Mouse (Mus musculus): Measurements from ENCODE around the gene Nme4. TPM values are rescaled to one million over a fixed set of nuclear protein-coding genes. Genes with fewer than 3 reads are reported as not detected.
"Not testable (repeated sequence)": the region's sequence is repeated elsewhere in the genome, so short reads cannot be mapped to it uniquely, and the experiment has no call there.

Nme4 gene
- polyA plus RNA-seq, 1 experiment from 2014 or later = 137 TPM

DNA sequence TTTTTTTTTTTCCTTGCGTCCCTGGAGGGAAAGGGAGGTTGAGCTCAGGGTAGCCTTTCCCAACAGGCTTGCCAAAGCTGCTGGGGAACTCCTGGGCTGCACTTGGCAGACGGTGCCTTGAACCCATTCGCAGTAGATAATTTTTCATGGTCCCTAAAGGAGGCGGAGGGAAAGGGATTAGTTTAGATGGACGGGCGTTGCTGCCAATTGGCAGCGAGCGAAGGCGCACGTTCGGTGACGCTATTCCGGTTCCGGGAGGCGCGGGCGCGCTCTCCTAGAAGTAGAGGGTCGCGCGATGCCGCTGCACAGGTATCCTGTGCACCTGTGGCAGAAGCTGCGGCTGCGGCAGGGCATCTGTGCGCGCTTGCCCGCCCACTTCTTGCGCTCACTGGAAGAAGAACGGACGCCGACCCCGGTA is 27.9 kb upstream of the Nme4 start, which contains the start of gene Mrpl28:
Gene Mrpl28, plus strand, starts transcription at position 234 of the 418 bp plus-strand sequence.
- H3K4me1 ChIP-seq = peaks cover 27% of the 10 kb centered on the region
- no peaks in the 10 kb centered on the region for H3K9me3 ChIP-seq
- H3K27ac ChIP-seq = peak within 1 kb of the TSS; percentile 87
- peak; percentile 96 for DNase-seq (ENCODE audit: low spot score)
- peak within 1 kb of the TSS; percentile 94 for H3K4me3 ChIP-seq
- peaks cover 34% of the 10 kb centered on the region for H3K36me3 ChIP-seq
- peaks cover 21% of the 10 kb centered on the region for H3K27me3 ChIP-seq (ENCODE audit: insufficient read depth, poor library complexity, severe bottlenecking)
- under 1% methylated on average over 32 of the region's 32 CpGs for WGBS

DNA sequence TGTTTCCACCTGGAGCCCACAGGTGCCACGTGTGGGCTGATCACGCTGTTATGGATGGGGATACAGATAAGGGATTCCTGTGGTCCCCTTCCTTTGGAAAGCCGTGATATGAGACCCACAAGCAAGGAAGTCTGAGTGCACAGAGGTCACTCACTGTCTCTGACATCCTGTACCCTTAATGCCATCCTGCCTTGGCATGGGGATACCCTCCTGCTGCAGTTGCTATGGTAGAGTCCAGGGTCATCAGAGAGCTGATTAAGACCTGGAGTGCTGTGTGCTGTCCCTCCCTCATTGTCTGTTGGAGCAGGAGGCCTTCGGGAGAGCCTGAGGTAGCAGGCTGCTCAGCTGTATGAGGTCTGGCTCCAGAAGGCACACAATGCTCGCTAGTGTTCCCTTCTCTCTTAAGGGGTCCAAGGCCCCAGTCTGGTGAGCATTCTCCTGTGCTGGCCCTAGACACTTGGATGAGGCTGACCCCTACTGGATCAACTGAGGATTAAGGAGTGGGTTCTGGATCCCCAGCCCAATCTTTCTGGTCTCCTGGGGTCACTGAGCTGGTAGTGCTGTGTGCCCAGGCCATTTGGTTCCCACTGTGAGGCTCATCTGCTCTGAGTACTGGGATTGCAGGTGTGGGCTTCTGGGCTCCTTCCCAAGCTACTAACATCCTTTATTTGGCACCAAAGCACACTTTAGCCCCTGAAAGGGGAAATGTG is 27.2 kb upstream of the Nme4 start:
- peaks cover 27% of the 10 kb centered on the region for H3K4me1 ChIP-seq
- H3K27ac ChIP-seq = no peak overlapping the region
- H3K27me3 ChIP-seq (ENCODE audit: insufficient read depth, poor library complexity, severe bottlenecking) = peaks cover 27% of the 10 kb centered on the region
- no peak for DNase-seq (ENCODE audit: low spot score)
- H3K36me3 ChIP-seq = peaks cover 27% of the 10 kb centered on the region
- H3K4me3 ChIP-seq = peak overlapping the region; percentile 94; the same call in 1 of the 2 replicates
- WGBS = 53% methylated on average over 5 of the region's 5 CpGs
- H3K9me3 ChIP-seq = no peaks in the 10 kb centered on the region

DNA sequence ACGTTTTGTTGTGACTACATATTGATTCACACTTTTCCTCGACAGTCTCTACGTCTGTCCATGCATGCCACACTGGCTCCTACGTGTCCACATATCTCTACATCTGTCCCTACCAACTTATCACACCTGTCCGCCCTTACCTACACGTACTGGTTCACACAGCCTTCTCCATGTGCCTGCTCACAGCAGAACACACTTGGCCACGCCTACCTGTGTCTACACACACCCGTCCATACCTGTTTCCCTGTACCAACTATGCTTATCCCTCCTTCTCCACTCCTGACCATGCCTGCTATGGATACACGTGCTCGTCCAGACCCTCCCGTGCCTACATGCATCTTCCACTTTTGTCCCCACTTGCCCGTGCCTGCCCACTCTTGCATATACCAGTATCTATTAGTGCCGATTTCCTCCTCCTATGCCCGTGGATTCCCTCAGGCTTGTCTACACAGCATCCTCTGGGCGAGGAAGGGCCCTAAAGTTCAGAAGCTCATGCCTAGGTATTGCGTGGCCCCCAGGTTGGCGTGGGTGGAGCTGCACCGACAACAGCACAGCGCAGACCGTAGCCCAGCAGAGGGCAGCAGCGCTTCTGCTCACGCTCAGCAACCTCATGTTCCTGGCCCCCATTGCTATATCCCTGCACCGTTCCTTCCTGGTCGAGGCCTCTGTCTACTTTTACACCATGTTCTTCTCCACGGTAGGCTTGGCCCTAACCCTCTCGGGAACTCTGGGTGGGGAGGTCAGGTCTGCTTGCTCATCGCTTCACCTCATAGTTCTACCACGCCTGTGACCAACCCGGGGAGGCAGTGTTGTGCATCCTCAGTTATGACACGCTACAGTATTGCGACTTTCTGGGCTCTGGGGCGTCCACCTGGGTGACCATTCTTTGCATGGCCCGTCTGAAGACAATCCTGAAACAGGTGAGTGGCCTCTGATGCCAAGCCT is 24.6 kb upstream of the Nme4 start:
- peaks cover 21% of the 10 kb centered on the region for H3K4me1 ChIP-seq
- H3K36me3 ChIP-seq = peaks cover 2% of the 10 kb centered on the region
- WGBS = 47% methylated on average over 33 of the region's 33 CpGs
- H3K27ac ChIP-seq = no peak overlapping the region
- H3K4me3 ChIP-seq = no peak overlapping the region
- peaks cover 53% of the 10 kb centered on the region for H3K27me3 ChIP-seq (ENCODE audit: insufficient read depth, poor library complexity, severe bottlenecking)
- no peaks in the 10 kb centered on the region for H3K9me3 ChIP-seq
- DNase-seq (ENCODE audit: low spot score) = no peak

DNA sequence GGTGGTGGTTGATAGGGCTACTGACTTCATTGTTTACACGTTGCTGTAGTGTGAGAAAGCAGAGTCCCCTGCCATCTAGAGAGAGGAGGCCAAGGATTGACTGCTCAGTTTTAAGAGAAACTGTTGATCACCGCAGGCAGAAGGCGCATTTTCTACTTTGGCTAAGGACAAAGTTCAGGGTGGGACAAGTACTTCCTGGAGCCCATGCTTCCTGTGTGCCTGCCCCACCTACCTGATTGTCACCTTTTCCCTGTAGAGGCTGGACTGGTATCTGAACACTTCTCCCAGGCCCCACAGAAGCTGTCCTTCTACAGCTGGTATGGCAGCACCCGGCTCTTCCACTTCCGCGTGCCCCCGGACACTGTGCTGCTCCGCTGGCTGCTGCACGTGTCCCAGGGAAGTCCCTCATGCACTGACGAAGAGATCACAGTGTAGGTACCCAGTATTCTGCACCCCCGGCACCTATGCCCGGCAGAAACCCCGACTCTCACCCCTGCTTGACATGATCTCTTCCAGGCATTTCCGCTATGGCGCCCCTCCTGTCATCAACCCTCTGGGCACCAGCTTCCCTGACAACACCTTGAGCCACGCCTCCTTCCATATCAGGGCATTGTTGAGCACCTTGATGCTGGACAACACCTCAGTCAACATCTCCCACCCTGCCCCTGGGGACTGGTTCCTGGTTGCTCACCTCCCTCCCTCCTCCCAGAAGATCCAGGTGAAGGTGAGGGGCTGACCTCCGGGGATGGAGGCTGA is 21.3 kb upstream of the Nme4 start:
- no peaks in the 10 kb centered on the region for H3K9me3 ChIP-seq
- WGBS = 82% methylated on average over 17 of the region's 17 CpGs
- peaks cover 85% of the 10 kb centered on the region for H3K27me3 ChIP-seq (ENCODE audit: insufficient read depth, poor library complexity, severe bottlenecking)

DNA sequence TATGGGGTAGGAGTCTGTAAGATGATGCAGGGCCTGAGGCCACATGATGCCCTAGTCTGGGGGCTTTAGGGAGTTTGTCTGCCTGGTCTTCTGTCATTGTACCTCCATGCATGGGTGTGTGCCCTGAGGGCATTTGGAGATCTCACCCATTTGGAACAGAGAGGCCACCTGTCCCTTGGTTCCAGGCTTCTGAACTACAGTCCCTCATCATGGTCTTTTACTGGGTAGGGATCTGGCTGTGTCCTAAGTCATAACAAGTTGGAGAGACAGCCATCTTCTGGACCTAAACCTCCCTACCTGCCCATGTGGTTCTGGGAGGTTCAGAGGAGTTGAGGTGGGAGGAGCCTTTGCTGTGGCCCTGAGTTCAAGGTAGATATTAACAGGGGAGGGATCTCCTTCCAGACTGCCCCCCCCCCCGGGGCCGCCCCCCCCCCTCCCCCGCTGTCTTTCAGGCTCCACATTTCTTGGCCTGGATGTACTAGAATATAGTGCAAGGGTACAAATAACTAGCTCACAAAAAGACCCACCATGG is 20.6 kb upstream of the Nme4 start:
- Histone ChIP-seq H3K36me3 (no peaks in the 10 kb centered on the region), H3K4me1 (peaks cover 21% of the 10 kb centered on the region), H3K9me3 (no peaks in the 10 kb centered on the region), H3K27ac (no peak overlapping the region), H3K4me3 (no peak overlapping the region), H3K27me3 (ENCODE audit: insufficient read depth, poor library complexity, severe bottlenecking) (peaks cover 91% of the 10 kb centered on the region)
- 60% methylated on average over 1 of the region's 3 CpGs for WGBS
- no peak for DNase-seq (ENCODE audit: low spot score)

More for the DNA sequence above, 21.3 kb upstream of the Nme4 start:
- Histone ChIP-seq H3K27ac (no peak overlapping the region), H3K4me3 (no peak overlapping the region), H3K4me1 (peaks cover 17% of the 10 kb centered on the region), H3K36me3 (no peaks in the 10 kb centered on the region)
- no peak for DNase-seq (ENCODE audit: low spot score)

DNA sequence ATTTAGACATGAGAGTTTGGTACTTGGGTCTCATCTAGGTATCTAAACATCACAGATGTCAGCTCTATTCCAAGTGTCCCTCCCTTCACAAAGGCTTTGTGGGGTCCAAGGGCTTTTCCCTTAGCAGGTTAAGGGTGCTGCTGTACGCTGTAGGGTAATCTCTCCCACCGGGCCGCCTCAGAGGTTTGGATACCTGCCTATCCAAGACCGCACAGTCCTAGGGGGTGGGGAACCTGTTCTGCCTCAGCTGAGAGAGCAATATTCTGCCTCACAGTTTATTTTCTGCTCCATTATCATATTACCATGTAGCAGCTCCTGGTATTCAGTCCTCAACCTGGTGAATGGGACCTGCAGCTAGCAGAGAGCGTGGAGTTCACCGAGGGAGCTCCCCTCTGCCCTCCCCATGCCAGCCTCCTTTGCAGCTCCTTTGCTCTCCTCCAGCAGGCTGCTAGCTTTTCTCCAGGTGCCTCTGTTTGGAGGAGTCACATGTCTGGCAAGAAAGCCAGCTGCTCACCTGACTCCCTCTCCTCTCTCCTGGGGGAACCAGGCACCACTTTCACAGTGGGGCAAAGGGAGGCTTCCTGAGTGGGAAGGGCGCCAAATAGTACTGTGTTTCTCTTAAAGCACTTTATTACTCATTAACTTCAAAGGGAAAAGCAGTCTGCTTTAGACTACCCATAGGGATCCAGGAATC is 19.9 kb upstream of the Nme4 start:
- WGBS = 76% methylated on average over 7 of the region's 7 CpGs
- H3K27me3 ChIP-seq (ENCODE audit: insufficient read depth, poor library complexity, severe bottlenecking) = peaks cover 98% of the 10 kb centered on the region
- no peak overlapping the region for H3K4me3 ChIP-seq
- DNase-seq (ENCODE audit: low spot score) = no peak
- no peaks in the 10 kb centered on the region for H3K9me3 ChIP-seq
- H3K4me1 ChIP-seq = peaks cover 25% of the 10 kb centered on the region
- no peak overlapping the region for H3K27ac ChIP-seq
- H3K36me3 ChIP-seq = no peaks in the 10 kb centered on the region

DNA sequence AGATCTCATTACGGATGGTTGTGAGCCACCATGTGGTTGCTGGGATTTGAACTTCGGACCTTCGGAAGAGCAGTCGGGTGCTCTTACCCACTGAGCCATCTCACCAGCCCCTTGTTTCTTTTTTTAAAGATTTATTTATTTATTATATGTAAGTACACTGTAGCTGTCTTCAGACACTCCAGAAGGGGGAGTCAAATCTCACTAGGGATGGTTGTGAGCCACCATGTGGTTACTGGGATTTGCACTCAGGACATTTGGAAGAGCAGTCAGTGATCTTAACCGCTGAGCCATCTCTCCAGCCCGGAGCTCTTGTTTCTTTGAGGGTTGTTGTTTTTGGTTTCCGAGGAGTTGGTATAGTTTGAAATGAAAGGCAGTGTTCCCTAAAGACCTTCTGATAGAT is 19.1 kb upstream of the Nme4 start:
- not testable (repeated sequence) for H3K36me3 ChIP-seq; H3K4me3 ChIP-seq; DNase-seq (ENCODE audit: low spot score); H3K9me3 ChIP-seq; H3K27ac ChIP-seq
- 62% methylated on average over 7 of the region's 7 CpGs for WGBS
- H3K27me3 ChIP-seq (ENCODE audit: insufficient read depth, poor library complexity, severe bottlenecking) = peaks cover 93% of the 10 kb centered on the region
- peaks cover 19% of the 10 kb centered on the region for H3K4me1 ChIP-seq

DNA sequence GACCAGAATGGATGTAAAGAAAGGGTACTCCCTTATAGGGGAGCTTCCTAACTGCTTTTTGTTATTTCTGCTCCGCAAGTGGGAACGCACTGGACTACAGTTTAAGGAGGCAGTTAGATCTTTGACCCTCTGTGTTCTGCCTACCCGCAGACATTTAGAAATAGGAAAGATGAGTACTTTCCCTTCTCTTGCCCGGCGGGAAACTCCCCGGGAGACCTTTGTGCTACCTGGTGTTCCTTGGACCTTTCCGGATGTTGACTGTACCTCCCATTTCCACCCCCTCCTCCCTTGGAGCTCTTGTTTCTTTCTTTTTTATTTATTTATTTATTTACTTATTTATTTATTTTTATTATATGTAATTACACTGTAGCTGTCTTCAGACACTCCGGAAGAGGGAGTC is 18.7 kb upstream of the Nme4 start:
- Histone ChIP-seq H3K9me3 (no peaks in the 10 kb centered on the region), H3K27ac (no peak overlapping the region), H3K36me3 (no peaks in the 10 kb centered on the region), H3K27me3 (ENCODE audit: insufficient read depth, poor library complexity, severe bottlenecking) (peaks cover 89% of the 10 kb centered on the region), H3K4me1 (peaks cover 19% of the 10 kb centered on the region), H3K4me3 (peak overlapping the region; percentile 90)
- no peak for DNase-seq (ENCODE audit: low spot score)
- WGBS = 11% methylated on average over 8 of the region's 8 CpGs

DNA sequence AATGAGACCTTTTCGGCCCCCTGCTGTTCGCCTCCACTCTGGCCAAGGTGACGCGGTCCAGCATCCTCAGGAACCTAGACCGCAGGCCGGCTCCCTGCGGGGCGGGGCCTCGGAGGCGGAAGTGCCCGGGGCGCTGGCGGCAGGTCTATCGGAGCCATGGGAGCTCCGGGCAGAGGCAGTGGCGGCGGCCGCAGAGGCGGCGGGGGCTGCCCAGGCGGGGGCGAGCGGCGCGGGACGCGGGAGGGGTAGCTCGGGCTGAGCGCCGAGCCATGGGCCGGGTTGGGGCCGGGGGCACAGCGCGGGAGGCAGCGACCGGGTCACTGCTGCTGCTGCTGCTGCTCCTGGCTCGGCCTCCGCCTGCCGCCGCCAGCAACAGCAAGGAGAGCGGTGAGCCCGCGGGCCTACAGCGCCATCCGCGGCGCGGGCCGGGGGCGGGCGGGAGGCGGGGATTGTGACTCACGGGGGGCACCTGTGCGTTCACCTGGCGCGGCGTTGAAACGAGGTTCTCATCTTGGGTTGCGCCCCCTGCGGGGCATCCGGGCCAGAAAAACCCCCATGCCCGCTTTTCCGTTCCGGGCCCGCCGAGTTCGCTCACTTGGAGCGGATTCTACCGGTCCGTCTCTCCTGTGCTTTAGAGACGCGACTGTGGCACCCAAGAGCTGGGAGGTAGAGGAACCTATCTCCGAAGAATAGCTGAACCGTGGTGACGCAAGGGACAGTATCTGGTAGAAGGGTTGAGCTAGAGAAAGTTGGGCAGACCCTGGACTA is 18.0 kb upstream of the Nme4 start, which contains the start of gene Tmem8:
Gene Tmem8, plus strand, starts transcription at position 119 of the 768 bp plus-strand sequence.
- under 1% methylated on average over 75 of the region's 75 CpGs for WGBS
- H3K27ac ChIP-seq = peak within 1 kb of the TSS; percentile 82
- peaks cover 19% of the 10 kb centered on the region for H3K4me1 ChIP-seq
- no peaks in the 10 kb centered on the region for H3K36me3 ChIP-seq
- peaks cover 82% of the 10 kb centered on the region for H3K27me3 ChIP-seq (ENCODE audit: insufficient read depth, poor library complexity, severe bottlenecking)
- no peaks in the 10 kb centered on the region for H3K9me3 ChIP-seq
- peak; percentile 88 for DNase-seq (ENCODE audit: low spot score)
- peak within 1 kb of the TSS; percentile 90 for H3K4me3 ChIP-seq

DNA sequence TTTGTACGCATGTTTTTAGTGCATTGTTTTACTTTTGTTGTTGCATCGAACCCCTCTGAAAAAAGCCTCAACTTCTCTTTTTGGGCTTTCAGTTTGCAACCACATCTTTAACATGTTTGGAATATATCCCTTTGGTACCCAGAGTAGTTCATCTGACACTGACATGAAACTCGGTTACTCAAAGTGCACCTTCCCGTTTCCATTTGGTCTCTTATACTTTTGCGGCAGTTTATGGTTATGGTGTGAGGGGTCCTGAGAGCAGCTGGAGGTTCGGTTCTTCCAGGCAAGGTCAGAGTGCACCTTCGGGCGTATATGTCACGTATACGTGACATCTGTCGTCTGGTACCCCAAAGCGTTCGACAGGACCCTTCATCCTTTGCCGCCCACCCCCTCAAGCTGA is 17.3 kb upstream of the Nme4 start:
- Histone ChIP-seq H3K27ac (no peak overlapping the region), H3K9me3 (no peaks in the 10 kb centered on the region), H3K27me3 (ENCODE audit: insufficient read depth, poor library complexity, severe bottlenecking) (peaks cover 76% of the 10 kb centered on the region), H3K4me1 (peaks cover 19% of the 10 kb centered on the region), H3K4me3 (peak overlapping the region; percentile 90), H3K36me3 (no peaks in the 10 kb centered on the region)
- DNase-seq (ENCODE audit: low spot score) = no peak
- 18% methylated on average over 14 of the region's 14 CpGs for WGBS

DNA sequence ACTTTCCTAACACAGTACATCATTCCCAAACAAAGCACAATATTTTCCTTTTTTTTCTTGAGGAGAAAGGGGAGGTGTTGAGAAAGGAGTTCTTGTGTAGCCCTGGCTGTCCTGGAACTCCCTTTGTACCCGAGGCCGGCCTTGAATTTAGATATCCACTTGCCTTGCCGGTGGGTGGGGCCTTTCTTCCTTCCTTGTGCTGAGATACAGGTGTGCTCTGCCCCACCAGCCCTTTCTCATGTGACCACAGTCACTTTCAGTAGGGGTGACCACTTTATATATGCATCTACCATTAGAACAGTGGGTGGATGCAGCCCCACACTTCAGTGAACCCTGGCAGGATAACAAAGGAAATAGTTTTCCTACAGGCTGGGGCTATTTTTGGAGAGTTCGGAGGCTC is 16.3 kb upstream of the Nme4 start:
- 22% methylated on average over 4 of the region's 4 CpGs for WGBS
- Histone ChIP-seq H3K27ac (no peak overlapping the region), H3K9me3 (no peaks in the 10 kb centered on the region), H3K4me3 (no peak overlapping the region), H3K36me3 (no peaks in the 10 kb centered on the region), H3K27me3 (ENCODE audit: insufficient read depth, poor library complexity, severe bottlenecking) (peaks cover 66% of the 10 kb centered on the region), H3K4me1 (peaks cover 19% of the 10 kb centered on the region)
- no peak for DNase-seq (ENCODE audit: low spot score)
